Mouse (Mus musculus) liver (tissue): Measurements from ENCODE around the gene Tktl1.
A peak's percentile ranks its signal among the peaks of the same experiment; 100 is the strongest.
"Not testable (repeated sequence)": the region's sequence is repeated elsewhere in the genome, so short reads cannot be mapped to it uniquely, and the experiment has no call there.

Experiments used
- DNase-seq: peaks from one replicate; pipeline ENCODE4 v3.0.0-alpha.2; 2020; ENCODE audit warnings: mixed read lengths

Gene Tktl1

GRCm38 (mm10) chrX:74176959-74177358, at the start of gene Tktl1:
Gene Tktl1, plus strand, starts transcription at chrX:74177259.
- no peak for DNase-seq

GRCm38 (mm10) chrX:74135263-74135662, 41.8 kb upstream of the Tktl1 start, which contains the start of gene Mecp2:
Gene Mecp2, minus strand, starts transcription at chrX:74135363.
- DNase-seq = not testable (repeated sequence)

- DNase-seq = no peak
These were observed 9.3 kb upstream of the Tktl1 start, which contains the start of gene Tex28 for GRCm38 (mm10) chrX:74167738-74168137. Gene Tex28, minus strand, starts transcription at chrX:74167838.

- no peak for DNase-seq
These were observed 26.5 kb downstream of the Tktl1 start for GRCm38 (mm10) chrX:74203556-74203955.

- DNase-seq = no peak
These were observed 41.4 kb downstream of the Tktl1 start for GRCm38 (mm10) chrX:74218496-74218895.

GRCm38 (mm10) chrX:74219449-74219848, 42.4 kb downstream of the Tktl1 start:
- DNase-seq = no peak

GRCm38 (mm10) chrX:74220099-74220498, 43.0 kb downstream of the Tktl1 start:
- not testable (repeated sequence) for DNase-seq

GRCm38 (mm10) chrX:74230038-74230437, 53.0 kb downstream of the Tktl1 start:
- DNase-seq = no peak

GRCm38 (mm10) chrX:74233196-74233595, 56.1 kb downstream of the Tktl1 start:
- DNase-seq = no peak

GRCm38 (mm10) chrX:74240332-74240731, 63.3 kb downstream of the Tktl1 start:
- DNase-seq = no peak

- no peak for DNase-seq
These were observed 66.3 kb downstream of the Tktl1 start for GRCm38 (mm10) chrX:74243396-74243795.

GRCm38 (mm10) chrX:74243807-74244206, 66.7 kb downstream of the Tktl1 start:
- DNase-seq = peak; percentile 67

- peak; percentile 48 for DNase-seq
These were observed 67.6 kb downstream of the Tktl1 start for GRCm38 (mm10) chrX:74244614-74245083.

- DNase-seq = no peak
These were observed 68.0 kb downstream of the Tktl1 start for GRCm38 (mm10) chrX:74245107-74245506.

GRCm38 (mm10) chrX:74245687-74246086, 68.6 kb downstream of the Tktl1 start:
- peak; percentile 72 for DNase-seq

- peak; percentile 86 for DNase-seq
These were observed 69.2 kb downstream of the Tktl1 start for GRCm38 (mm10) chrX:74246213-74246681.

- no peak for DNase-seq
These were observed 69.6 kb downstream of the Tktl1 start for GRCm38 (mm10) chrX:74246693-74247092.

GRCm38 (mm10) chrX:74248651-74249050, 71.6 kb downstream of the Tktl1 start:
- peak; percentile 68 for DNase-seq

GRCm38 (mm10) chrX:74249615-74250014, 72.6 kb downstream of the Tktl1 start, which contains the start of gene Flna:
Gene Flna, minus strand, starts transcription at chrX:74249820.
- peak; percentile 59 for DNase-seq

GRCm38 (mm10) chrX:74254153-74254887, 77.3 kb downstream of the Tktl1 start, which contains the start of gene Emd:
Gene Emd, plus strand, starts transcription at chrX:74254687.
- peak; percentile 90 for DNase-seq

- DNase-seq = peak; percentile 20
These were observed 78.0 kb downstream of the Tktl1 start for GRCm38 (mm10) chrX:74254888-74255565.

GRCm38 (mm10) chrX:74257746-74258145, 80.7 kb downstream of the Tktl1 start:
- no peak for DNase-seq
